Mouse (Mus musculus): Measurements from ENCODE around the gene Cldn14.

The Cldn14 gene

GRCm38 (mm10) chr16:93944301-93944700 lies 64.3 kb downstream of the Cldn14 start:
- DNase-seq (ENCODE audit: low spot score in 2 of 2), result no peak

DNA sequence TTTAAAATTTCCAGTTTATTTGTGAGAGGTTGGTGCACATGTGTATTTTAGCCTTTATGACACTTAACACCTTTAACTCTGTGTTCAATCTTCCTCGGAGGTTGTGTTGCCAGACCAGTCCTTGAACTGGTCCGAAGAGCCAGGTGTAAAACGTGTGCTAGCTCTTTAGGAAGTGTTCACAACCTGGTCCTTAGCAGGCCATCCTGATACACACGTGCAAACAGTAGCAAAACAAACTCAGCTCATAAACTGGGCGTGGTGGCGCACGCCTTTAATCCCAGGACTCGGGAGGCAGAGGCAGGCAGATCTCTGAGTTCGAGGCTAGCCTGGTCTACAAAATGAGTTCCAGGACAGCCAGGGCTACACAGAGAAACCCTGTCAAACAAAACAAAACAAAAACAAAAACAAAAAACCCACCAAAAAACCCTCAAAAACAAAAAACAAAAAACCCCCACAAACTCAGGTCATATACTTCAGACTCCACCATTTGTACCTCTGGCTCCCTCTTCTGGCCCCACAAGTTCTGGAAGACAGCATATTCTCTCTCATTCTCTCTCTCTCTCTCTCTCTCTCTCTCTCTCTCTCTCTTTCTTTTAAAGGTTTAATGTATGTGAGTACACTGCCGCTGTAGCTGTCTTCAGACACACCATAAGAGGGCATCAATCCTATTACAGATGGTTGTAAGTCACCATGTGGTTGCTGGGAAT lies 65.7 kb downstream of the Cldn14 start:
- DNase-seq (ENCODE audit: low spot score in 2 of 2), result no peak

DNA sequence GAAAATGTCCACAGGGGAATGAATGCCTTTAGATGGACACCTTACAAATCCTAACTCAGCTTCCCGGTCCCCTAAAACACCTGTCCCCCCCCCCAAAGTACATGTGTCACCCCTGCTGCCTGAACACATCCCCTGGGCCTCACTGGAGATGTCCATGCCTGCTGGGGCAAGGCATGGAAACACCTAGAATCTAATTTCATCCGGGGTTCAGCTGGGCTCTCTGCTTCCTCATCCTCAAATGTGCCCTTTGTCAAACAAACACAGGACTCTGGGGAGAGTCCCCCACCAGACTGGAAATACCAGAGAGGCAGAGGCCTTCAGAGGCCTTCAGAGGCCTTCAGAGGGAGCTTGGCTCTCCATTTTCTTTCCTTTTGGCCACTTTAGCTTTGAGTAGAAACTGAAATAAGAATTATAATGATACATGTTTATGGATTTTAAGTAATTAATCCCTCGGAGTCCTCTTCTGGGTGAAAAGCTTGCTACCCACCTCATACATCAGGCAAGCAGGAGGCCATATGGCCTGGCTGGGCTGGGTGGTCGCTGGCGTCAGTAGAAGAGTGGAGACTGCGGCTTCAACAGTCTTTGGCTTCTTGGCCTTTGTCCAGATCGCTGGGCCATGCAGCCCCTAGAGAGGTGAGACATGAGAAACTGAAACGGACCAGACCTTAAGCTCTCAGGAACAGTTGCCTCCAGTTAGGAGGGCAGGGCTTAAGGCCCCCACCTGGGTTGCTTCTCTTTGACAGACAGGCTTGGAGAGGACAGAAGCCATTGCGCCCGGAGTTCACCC lies 66.7 kb downstream of the Cldn14 start:
- no peak for DNase-seq (ENCODE audit: low spot score in 2 of 2)

GRCm38 (mm10) chr16:93939961-93940360 lies 68.7 kb downstream of the Cldn14 start:
- DNase-seq (ENCODE audit: low spot score in 2 of 2), result no peak

DNA sequence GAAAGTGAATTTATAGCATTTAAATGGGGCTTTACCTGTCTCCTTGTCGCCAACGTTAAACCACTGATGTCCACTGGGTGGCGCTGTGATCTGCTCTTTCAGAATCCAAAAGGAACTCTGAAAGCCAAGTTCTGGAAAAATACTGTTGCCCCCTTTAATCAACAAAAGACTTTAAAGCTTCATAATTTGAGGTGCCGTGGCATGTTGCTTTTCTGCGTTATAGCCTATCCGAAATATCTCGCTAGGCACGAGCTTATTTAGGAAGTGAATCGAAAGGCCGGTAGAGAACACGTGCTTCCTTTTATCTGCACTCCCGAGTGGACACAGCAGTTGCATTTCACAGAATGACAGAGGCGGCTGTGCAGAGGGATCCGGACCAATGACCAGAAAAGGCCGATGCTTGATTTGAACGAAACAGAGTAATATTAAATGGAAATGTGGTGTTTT lies 70.2 kb downstream of the Cldn14 start:
- peak in 1 of 2 experiments; percentile 69 for DNase-seq (ENCODE audit: low spot score in 2 of 2)

DNA sequence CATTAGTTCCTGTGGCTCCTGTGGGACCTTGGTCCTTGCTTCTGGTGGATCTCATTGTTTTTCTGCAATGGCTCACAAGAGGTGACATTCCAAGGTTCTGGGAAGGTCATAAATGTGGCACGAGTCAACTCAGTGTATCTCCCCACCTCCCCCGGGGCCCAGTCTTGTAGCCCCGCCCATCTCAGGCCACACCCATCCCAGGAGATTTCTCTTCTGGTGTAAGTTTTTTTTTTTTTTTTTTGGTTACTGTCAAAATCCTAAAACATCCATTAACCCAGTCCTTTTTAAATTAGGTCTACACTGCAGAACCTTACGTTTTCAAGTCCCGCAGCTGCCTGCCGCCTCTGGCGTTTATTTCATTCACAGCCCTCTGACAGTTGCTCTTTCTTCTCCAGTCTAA lies 73.6 kb downstream of the Cldn14 start:
- no peak for DNase-seq (ENCODE audit: low spot score in 2 of 2)

GRCm38 (mm10) chr16:93934588-93934987 lies 74.0 kb downstream of the Cldn14 start:
- no peak for DNase-seq (ENCODE audit: low spot score in 2 of 2)

GRCm38 (mm10) chr16:93932185-93933168 lies 76.2 kb downstream of the Cldn14 start:
- no peak for DNase-seq (ENCODE audit: low spot score in 2 of 2)

DNA sequence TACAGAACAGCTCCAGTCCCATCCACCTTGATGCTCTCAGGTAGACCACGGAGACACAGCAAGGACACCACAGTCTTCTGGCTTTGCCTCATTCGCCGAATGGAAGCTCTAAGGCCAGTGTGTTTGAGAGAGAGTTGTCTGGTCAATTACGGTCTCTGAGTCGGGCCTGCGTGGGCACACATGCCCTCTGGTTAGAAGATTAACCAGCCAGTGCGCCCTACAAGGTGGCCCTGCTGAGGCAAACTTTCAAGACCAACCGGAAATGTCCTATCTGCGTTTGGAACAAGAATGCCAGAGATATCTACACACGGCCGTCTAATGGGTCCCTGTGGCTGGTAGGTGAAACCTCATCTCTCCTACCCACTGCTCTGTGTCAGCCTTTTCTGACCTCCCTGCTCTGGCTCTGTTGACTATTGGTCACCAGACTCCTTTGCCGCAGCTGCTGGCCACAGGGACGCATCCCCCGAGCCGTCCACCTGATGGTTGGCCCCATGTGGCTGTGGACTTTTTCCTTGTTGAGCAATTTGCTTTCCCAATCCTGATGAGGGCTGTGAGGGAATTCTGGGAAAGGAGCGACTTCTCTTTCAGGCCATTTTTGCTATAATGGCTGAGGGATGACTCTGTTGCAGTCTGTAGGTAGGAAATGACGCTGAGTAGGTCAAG lies 79.1 kb downstream of the Cldn14 start:
- DNase-seq (ENCODE audit: low spot score in 2 of 2), result no peak

DNA sequence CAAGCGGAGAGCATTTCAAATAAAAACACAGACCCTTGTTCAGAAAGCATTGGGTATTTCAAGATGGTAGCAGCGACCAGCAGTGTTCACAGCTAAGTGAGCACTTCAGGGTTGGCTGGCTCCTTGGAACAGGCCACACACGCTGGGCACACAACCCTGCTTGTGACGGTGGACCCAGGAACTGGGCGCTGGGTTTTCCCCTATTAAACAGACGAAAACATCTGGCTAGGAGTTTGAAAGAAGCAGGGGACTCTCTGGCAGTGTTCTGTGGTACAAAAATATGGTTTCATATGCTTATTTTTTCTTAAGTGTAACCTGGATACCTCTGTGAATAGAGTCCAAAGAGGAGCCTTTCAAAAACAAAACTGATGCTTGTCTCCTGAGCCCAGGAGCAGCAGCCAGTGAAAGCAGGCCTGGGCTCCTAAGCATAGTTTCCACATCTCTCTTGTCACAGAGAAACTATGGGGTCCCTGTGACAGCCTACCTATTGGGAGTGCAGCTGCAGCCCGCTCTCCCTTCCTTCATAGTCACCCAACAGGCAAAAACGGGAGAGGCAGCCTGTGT lies 82.9 kb downstream of the Cldn14 start:
- no peak for DNase-seq (ENCODE audit: low spot score in 2 of 2)

DNA sequence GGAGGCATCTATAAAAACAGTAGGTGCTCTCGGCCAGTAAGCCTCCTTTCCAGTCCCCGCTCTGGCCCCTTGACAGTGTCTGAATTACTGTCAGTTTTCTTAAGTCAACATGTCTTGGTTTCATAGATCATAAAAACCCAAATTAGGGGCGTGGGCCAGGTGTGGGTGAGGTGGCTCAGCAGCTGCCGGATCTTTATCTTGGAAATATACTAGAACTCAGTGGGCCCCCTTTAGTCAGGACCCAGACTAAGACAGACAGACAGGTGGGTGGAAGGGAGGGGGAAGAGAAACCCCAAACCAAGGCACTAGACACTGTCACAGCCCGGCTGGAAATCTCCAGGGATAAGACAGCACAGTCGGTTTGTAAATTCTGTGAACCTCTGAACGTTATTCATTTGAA lies 84.8 kb downstream of the Cldn14 start:
- no peak for DNase-seq (ENCODE audit: low spot score in 2 of 2)

DNA sequence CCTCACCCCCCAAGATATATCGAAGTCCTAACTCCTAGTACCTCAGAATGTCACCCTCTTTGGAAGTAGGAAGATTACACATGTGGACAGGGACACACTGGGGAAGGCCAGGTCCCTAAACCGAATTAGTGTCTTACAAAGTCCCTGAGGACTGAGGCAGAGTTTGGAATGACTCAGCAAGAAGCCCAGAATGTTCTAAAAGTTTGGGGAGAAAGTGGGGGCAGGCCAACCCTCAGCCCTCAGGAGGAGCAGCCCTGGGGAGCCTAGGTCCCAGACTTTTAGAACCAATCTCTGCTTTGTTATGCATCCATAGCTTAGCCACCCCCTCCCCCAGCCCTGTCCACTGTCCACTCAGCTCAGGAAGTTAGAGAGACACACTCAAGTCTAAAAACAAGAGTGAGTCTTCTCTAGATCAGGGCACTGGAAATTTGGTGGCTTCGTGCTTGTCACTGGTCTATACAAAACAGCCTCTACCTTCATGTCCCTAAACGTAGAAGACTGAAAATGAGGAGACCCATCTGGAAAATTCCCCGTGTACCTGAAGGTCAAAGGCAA lies 85.7 kb downstream of the Cldn14 start:
- DNase-seq (ENCODE audit: low spot score in 2 of 2), result no peak

DNA sequence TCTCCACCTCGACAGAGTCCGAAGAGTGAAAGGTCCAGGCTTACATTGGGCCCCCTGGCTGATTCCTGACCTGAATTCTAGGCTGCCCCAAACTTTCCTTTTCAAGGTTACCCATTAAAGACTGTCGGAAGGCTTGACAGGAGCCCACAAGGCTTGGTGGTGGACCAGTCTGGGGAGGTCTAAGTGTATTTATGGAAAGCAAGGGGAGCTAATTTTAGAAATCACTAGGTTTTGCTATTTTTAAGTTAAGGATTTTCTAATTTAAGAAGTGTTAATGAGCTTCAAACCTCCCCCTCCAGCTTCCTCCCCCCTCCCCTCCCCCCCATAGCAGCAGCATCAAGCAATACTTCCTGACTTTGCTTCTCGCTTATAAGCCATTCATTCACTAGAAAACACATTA lies 88.0 kb downstream of the Cldn14 start:
- no peak for DNase-seq (ENCODE audit: low spot score in 2 of 2)

- no peak for DNase-seq (ENCODE audit: low spot score in 2 of 2)
These were observed 89.4 kb downstream of the Cldn14 start for GRCm38 (mm10) chr16:93919189-93919588.

DNA sequence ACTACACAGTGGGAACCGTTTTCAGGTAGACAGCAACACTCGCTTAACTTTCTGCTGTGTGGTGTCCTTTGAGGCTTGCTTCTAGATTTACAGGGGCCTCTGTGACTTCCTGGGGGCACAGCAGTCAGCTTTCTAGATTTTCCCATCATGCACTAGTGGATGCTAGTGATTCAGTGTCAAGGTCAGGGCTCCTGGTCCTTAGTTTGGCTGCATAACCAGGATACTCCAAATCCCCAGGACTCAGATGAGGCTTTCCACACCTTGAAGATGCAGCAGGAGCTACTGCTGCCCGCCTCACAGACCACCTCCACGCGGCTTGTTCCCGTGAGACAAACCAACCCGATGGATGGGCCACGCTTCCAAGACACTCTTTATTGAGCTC lies 90.0 kb downstream of the Cldn14 start:
- no peak for DNase-seq (ENCODE audit: low spot score in 2 of 2)

DNA sequence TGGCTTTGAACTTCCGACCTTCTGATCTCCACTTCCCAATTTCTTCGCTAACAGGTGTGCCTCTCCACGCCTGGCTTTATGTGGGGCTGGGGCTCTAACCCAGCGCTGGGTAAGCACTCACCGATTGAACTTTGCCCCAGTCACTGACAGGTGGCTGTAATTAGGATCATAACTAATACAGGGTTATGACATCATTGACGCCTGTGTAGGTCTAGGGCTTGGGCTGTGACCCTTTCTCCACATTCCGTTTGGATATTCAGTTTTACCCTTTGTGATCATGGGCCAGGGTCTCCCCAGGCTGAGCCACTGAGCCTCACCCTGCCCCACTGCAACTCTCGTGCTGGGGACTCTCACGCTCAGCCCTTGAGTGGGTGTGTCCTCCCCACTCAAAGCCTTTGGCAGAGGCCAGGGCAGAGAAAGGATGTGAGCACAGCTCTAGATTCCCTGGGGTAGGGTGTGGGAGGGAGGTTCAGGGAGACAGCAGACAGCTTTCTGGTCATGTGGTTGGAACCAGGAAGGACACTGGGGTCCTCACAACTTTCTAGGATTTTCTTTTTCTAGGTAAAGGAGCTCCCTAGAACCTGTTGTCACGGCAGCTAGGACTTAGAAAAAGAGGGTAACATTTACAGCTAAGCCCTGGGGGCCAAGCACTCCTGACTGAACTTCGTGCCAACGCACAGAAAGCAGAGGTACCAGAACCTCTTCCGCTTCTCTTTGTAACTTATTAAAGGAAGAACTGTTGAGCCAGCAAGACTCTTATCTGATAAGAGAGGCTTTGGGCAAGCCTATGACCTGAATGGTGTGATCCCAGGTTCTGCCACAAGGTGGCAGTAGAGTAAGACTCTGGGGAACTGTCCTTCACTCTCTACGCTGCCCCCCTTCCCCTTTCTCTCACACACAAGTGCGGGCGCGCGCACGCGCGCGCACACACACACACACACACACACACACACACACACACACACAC lies 90.6 kb downstream of the Cldn14 start:
- DNase-seq (ENCODE audit: low spot score in 2 of 2), result peak in 1 of 2 experiments; percentile 84

DNA sequence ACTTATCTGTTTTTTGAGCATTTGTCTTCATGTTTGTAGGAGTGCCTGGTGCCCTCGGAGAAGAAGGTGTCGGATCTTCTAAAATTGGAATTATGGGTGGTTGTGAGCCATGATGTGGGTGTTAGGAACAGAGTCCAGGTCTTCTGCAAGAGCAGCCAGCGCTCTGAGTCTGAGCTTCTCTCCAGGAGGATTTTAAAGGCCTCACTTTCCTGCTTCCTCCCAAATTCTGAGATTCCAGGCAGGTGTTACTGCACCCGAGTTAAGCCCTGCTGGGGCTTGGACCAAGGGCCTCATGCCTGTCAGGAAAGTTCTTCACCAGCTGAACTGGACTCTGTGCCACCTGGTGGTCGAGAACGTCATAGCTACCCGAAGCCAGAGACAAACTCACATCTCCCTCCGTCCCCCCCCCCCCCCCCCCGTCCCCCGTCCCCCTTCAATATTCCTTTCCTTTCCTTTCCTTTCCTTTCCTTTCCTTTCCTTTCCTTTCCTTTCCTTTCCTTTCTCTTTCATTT lies 93.2 kb downstream of the Cldn14 start:
- DNase-seq (ENCODE audit: low spot score in 2 of 2), result peak in 1 of 2 experiments; percentile 32

- DNase-seq (ENCODE audit: low spot score in 2 of 2), result no peak
These were observed 94.6 kb downstream of the Cldn14 start for GRCm38 (mm10) chr16:93913881-93914576.

DNA sequence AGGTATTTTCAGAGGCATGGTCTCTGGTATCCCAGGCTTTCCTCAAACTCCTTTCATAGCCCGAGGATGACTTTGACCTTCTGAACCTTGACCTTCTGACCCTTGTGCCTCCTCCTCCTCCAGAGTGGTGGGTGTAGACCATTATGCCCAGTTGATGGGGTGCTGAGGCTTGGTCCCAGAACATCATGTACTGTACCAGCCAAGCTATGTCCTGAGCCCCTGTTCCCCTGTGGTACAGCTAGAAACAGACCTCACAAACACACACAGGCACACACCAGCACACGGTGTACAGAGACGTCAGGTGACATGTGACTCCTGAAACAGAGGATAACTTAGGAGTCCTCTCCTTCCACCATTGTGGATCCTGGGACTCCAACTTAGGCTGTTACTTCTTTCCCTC lies 95.8 kb downstream of the Cldn14 start:
- no peak for DNase-seq (ENCODE audit: low spot score in 2 of 2)
